Mouse (Mus musculus): ENCODE measurements around the gene Spg20.
A peak's percentile ranks its signal among the peaks of the same experiment; 100 is the strongest.

Spg20 gene

DNA sequence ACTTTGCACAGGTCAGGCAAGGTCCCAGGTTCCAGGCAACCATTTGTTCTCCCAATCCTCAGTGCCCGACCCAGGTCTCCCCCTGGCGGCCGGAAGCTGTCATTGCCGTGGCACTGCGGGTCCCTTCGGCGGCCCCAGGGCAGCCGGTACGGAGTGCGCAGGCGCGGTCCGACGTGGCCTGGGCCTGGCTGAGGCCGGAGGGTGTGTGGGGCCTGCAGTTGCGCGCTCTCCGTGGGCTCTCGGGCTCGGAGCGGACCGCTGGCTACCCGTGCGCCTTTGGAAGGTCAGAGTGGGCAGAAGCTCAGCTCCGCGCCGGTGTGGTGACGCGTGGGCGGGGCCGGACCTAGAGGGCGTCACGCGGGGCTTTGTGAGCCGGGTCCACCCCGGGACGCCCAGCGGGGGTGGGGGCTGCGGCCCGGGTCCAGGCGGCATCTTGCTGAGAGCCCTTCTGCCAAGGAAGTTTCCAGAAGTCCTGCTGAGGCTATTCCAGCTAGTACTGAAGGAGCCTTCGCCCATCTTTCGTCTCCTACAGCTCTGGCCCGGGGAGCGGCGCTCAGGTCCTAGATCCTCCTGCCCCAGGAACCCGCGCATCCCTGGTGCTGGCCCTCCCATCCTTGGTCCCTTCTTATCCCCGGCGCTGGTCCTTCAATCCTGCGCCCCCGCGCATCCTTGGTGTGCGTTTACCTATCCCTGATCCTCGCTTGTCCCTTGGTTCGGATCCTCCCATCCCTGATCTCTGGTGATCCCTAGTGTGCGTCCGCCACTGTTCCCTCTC is at the start of gene Spg20:
TSS of gene Spg20 (plus strand) at position 174 of the 775 bp plus-strand sequence.
- DNase-seq, result peak; percentile 99 to 100

DNA sequence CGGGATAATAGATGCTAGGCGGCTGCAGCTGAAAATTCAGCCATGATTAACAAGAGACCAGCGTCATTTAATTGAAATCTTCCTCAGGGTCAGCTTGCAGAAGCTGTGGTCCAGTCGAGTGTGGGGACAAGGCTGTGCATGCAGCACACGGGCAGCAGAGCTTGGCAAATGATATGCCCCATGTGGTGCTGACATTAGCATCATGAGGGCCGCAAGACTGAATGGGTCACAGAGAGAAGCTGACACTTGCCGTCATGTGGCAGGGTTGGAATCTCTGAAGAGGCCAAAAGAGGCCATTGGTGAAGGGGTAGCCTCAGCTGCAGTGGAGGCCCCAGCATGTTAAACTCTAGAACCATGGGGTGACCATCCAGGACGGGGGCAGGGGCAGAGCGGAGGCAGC is 49.3 kb upstream of the Spg20 start:
- peak; percentile 73 to 78 for DNase-seq

DNA sequence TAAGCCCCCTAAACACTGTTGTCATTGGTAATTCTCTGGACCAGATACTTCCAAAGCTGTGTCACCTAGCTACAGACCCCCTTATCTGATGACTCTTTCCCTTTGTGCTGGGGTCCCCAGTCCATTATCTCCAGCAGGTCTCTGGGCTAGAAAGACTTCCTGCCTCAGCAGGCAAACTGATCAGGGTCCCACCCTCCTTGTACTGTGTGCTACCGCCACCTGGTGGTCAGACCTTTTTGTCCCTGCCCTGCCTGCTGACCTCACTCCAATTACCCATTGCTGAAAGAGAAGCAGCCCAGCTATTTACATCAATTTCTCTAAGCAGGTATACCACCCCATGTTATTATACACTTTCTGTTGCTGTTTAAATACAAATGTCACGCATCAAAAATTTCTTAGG is 47.5 kb upstream of the Spg20 start:
- peak; percentile 94 to 95 for DNase-seq

DNA sequence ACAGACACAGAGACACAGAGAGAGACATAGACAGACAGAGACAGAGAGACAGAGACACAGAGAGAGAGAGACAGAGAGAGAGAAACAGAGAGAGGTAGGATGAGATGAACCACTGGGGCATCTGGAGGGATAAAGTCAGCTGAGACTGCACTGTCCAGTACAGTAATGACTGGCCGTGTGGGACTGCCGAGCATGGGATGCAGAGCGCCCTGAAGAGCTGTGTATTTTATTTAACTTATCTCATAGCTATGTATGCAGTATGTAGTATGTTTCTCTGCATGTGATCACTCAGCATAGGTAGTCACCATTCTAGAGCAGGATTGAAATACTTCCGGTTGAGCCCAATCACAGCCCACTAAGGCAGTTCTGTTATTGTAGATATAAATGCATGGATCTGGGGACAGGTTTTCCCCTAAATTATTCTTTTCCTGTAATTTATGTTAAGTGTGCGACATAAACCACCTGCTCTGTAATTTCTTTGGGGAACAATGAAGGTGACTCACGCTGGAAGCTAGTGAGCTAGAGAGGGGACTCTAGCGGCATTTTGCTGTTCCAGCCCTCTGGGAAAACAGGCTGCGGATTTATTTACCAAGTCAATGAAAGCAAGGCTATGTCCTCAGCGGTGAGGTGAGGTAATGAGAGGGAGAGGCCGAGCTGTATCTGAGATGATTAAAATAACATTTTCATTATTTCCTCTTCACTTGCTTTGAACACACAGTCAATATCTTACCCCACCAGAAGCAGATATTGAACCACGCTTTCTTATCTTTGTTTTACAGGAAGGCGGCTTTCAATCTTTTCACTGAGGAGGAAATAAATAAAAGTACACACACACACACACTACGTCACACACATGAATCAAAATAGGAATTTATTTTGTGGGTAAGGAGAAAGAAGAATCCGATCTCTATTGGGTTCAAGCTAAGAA is 45.9 kb upstream of the Spg20 start:
- no peak for DNase-seq

DNA sequence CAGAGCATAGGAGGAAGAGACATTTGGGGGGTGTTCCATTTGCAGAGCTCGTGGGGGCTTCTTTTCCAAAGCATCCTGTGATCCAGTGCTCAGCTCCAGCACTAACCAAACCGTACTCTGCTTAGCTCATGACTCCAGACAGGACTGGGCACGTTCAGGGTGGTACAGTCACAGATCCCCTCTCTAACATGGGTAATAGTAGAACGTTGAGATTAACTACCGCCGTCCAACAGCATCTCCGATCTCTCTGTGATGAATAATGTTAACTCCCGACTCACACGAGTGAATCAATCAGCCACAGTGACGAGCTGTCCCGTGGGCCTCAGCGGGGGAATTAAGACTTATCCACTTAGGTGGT is 45.3 kb upstream of the Spg20 start:
- no peak for DNase-seq

DNA sequence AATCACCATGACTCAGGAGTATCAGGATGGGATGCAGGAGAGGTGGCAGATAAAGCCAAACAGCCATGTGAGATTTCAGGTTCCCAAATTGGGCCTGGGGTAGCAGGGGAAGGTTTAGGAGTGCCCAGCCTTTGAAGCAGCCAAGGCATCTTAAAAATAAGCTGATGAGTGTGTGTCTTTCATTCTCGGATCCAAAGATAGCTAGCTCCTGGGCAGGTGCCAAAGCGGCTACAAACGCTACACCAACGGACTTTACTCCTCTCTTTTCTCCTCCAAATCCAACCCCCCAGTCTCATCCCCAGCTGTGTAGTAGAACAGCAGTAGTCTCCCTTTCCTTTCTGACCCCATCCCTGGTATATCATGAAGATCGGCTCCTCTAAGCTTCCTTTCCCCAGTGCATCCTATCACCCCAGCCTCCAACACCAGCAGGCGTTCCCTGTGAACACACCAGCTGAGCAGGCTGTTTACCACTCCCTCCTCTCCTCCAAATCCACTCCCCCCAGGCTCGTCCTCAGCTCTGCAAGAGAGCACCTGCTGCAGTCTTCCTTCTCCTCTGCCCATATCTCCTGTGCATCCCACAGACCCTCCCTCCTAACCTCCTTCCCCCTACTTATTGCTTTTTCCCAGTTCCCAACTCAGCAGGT is 44.0 kb upstream of the Spg20 start:
- DNase-seq, result peak; percentile 46 to 50

DNA sequence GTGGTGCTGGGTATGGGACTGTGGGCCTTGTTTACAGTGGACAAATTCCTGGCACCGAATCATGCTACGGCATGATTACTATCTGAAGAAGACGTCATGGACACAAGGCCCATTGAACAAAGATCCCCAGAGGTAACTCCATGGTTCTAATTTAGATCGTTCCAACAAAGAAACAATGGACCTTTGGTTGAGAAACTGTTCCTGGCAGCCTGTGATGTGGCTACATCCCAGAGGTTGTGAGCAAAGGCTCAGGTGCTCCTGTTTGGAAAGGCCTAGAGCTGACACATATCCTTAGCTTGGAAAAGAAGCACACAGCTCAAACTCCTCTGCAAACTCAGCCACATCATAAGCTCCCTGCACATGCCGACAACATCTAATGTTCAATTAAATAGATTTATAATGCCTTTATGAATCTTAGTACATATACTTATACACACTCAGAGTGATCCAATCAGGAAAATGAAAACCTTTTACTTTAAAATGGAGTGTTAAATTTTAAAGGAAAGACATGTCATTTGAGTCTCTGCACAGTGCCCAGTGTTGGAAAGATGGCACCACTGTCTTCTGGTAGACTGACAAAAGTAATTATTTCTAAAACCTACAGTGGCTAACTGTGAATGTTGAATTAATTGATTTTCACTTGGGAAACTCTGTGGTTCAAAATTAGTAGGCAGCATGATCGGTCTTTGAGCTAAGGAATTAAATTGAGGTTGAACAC is 37.2 kb upstream of the Spg20 start:
- DNase-seq, result no peak

DNA sequence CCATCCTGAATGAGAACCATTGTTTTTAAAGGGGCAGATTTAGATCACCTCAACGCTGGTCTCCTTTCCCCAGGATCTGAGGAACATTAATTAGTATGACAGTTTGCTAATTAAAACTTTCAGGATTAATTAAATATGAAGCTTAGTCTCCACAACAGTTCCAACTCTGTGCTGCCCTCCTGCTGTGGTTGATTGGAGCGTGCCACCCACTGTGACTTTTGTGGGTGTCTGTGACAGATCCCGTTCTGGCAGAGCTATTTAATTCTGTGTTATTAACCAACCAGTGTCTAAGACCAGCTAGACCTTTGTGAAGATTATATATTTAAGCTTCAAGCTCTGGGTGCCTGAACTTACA is 36.6 kb upstream of the Spg20 start:
- DNase-seq, result peak; percentile 45 to 70

DNA sequence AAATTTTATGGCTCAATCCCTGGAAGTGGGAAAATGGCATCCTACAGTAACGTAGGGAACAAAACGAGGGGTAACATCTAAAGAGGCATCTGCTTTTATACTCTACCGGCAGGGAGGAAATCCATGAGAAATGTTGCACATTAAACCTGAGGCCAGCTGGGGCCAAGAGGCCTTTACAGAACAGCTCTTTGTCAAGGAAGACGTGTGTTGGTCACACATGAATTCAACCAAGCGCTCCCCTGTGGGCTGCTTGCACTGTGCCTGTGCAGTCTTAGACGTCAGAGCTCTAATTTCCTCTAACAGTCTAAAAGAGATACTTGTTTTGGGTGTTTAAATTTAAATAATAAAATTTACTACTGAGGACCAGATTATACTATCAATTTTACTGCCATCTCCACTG is 33.7 kb upstream of the Spg20 start:
- DNase-seq, result no peak

DNA sequence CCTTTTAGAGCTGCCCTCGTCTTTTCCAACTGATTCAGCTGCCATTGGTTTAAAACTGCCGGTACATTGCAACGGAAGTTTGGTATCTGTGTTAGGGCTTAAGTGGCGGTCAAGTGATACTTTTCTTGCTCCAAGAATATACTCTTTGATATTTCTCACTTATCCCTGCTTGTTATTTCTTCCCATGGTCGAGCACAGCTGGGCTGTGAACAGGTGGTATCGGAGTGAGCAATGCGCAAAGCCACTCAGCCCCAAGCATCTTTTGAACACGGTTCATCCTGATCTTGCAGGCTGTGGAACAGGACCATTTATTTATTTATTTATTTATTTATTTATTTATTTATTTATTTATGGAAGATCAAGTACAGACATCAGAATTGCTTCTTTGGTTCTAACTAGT is 32.3 kb upstream of the Spg20 start:
- DNase-seq, result no peak

DNA sequence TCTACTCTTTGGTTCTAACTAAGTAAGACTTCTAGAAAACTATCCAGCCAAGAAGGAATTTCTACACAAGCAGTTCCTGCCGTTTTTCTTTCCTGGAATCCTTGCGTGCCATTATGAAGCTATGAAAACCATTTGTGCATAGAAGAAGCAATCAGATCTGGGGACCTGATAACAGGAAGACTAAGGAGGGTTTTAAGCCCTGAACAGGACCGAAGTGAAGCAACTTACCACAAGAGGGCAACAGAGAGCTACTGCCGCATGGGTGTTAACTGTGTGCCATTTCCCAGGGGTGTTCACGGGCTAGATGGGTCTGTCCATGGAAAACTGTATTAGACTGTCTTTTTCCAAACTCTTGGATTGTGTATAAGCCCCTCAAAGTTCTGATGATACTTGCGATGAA is 31.9 kb upstream of the Spg20 start:
- peak; percentile 90 to 95 for DNase-seq

DNA sequence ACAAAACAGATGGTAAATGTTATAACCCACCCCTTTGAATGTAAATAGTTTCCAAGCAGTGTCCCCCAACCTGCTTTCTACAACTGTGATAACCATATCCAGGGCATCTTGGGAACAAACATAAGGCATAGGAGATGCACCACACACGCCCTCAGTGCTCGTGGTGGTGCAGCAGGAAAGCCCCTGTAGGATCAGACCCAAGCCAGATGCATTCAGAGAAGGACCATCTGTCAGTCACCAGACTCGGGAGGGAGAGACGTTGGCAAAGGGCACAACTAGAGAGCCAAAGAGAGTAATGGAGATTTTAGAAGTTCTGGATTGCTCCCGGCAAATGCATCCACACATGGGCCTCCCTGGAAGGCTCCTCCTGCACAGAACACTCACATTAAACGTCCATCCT is 27.1 kb upstream of the Spg20 start:
- peak; percentile 68 to 77 for DNase-seq

DNA sequence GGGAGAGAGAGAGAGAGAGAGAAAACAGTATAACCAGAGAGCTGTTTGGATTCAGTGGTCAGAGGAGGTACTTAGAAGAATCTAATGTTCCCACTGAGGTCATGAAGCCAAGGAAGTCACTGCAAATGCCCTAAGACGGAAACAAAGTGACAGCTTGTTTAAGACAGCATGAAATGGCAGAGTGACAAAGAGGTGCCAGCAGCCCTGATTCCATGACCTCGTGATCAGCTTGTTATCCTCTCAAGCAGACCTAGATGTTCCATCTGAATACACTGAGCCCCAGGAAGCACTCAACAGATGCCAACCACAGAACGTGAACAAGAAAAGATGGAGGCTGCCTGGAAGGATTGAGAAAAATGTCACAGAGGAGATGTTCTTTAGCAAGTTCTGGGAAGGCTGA is 26.2 kb upstream of the Spg20 start:
- peak; percentile 86 to 89 for DNase-seq

DNA sequence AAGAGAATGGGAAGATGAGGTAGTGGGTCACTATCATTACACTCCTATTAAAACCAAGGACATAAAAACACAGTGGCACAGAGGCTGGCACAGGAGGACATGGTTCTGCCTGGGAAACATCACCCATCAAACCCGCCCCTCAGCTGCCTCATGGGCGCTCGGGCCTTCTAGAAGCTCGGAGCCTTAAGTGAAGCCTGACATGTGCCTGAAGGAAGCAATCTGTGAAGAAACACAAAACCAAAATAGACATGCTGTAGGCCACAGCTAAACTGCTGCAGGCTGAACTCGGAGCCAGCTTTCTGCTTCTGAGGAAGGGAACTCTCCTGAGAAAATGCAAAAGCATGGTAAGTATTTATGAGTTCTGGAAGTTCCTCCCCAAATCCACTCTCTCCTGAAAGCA is 25.0 kb upstream of the Spg20 start:
- DNase-seq, result peak in 1 of 2 experiments; percentile 40

DNA sequence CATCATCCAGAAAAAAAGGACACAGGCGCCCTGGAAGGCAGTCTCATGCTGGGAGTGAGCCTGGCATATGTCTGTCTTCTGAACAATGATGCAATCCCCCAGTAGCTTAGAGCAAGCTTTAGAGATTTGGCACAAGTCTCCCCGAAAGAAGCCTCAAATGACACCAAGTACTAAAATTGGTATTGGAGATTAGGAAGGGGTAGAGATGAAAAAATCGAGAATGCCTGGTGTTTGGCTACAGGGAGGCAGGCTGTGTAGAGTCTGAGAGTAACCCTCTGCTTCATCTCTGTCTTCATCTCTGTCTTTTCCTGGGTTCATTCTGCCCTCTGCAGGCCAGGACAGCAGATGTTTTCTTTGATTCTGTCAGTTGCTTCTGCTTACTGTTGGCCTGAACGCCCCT is 24.5 kb upstream of the Spg20 start:
- peak; percentile 54 to 67 for DNase-seq

DNA sequence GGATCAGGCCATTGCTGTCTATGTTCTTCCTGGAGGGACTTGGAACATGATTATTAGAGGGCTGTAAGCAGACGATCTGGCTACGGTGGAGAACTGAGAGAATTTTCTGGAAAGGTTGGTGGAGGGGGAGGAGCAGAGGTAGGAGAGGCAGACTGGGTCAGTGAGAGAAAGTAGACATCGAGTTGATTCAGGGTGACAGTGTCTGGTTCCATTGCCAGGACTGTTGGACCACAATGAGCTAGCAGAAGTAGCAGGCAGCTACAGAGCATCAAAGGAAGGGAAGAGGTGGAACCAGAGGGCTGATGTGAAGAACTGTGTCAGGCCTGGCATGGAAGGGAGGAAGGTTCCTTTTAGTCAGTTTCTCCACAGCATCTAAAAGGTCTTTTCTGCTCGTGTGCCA is 23.5 kb upstream of the Spg20 start:
- peak; percentile 79 to 80 for DNase-seq

DNA sequence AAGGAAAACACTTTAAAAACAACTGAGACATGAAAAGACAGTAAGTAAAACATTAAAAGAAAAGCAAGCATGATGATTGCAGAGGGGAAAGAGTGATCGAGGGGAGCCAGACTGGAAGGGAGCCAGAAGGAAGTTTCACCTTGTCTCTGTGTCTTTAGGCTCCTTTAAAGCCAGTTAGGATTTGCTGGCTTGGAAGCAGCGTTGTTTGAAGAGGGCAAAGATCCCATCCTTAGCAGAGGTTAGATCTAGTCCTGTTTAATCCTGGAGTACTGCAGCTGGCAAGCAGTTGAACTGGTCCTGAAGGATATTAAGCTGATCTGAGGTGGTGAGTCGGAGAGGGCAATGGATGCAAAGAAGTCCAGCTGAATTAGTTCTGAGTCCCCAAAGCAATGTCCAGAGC is 23.1 kb upstream of the Spg20 start:
- DNase-seq, result no peak

DNA sequence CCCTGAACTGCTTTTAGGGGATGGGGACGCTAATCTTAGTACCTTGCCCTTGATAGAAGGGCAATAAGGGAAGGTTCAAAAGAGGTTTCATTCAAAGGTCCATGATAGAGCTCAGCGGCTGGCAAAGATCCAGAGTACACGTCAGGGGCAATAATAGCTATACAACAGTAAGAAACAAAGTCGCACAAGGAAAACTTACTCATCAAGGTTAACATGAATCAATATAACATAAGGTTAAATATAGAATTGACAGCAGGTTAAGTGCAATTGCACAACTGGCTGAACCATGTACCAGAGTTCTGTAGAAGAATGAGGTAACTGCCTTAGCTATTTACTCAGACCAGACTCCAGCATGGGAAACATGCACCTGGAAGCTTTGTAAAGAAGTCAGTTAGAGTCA is 22.6 kb upstream of the Spg20 start:
- DNase-seq, result peak in 1 of 2 experiments; percentile 38

DNA sequence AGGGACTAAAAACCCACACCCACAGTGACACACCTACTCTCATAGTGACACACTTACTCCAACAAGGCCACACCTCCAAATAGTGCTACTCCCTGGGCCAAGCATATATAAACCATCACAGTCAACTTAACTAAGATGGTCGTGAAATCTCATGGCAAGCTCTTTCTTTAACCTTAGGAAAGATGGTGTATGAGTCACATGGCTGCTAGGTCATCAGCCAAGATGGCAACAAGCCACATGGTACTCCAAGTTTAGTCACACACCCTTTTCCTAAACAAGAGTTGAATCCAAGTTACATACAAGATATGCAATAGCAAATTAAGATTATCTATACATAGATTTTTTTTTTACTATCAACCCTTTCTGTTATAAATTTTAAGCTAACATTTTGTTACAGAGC is 18.7 kb upstream of the Spg20 start:
- DNase-seq, result no peak

DNA sequence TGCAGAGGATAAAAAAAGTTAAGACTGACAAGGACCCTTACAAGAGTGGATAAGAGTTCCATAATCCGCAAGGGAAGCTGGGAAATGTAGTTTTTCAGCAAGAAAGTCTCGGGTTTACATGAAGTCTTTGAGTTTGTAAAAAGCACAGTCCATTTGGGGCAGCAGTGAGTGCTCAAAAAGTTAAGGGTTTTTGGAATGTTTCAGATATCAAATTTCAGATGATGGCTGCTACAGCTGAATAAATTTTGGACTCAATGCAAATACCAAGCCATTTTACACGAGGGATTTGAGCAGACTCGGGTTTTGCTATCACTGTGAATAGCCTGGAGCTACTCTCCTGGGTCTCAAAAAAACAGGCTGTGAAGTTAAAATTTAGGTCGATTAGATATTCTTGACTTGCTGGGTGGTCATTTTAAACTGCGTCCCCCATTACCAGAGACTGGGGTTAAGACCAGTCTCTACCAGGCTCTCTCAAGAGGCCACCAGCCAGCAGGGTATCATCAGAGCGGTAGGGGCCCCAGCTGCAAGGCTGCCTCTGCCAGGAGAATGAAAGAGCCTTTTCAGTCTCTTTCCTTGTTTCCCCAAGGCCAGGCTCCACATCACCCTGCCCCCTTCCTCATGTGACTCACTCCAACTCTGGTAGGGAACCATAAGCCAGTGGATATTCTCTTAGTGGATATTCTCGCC is 15.8 kb upstream of the Spg20 start:
- peak; percentile 46 to 63 for DNase-seq

DNA sequence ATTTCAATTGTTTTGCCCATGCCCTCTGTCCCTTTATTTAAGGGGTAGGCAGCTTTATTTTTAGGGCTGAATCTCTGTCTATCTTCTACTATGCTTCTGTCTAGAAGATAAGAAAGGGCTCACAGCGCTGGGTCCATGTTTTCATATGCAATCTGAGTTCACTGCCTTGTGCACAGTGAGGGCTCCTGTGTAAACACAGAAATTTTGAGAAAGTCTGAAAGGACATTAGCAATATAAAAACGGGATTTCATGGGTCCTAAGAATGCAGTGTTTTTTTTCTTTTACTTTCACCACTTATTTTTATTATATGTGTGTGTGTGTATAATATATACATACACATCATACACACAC is 15.3 kb upstream of the Spg20 start:
- DNase-seq, result no peak

DNA sequence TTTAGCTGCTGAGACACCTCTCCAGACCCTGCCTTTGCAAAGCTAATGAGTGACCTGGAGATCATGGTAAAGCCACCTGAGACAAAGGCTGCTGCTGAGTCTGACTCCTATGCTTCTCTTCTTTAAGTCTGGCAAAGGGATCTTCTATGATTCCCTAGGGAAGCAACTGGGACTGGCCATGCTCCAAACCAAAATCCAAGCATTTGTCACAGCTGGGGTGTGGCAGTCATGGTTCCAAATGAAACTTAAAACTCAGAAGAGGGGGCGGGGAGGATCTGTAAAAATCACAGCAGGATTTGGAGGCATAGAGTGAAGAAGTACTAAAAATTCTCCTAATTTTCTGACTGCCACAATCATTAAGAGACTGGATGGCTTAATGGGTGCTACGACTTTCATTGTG is 14.7 kb upstream of the Spg20 start:
- DNase-seq, result peak in 1 of 2 experiments; percentile 44
